Mouse (Mus musculus) gastrocnemius, adult 2 months (tissue): ENCODE results near the gene Olfr550. TPM values are rescaled to one million over a fixed set of nuclear protein-coding genes. Genes with fewer than 3 reads are reported as not detected.

Experiments
- DNase-seq: peaks from one replicate; pipeline ENCODE4 v3.0.0; 2022
- H3K27ac ChIP-seq: fragments of 200-600 bp; 2 replicates; pipeline ENCODE4 v1.8.1; 2022; ENCODE audit warnings: mild to moderate bottlenecking
- H3K4me3 ChIP-seq: fragments of 200-600 bp; 2 replicates; pipeline ENCODE4 v1.8.1; 2022; ENCODE audit warnings: mild to moderate bottlenecking, moderate library complexity
- CTCF ChIP-seq: fragments of 200-600 bp; IDR thresholded peaks from 2 replicates; pipeline ENCODE4 v1.8.1; 2022; ENCODE audit warnings: antibody characterized with exemption, mild to moderate bottlenecking, moderate library complexity
- intact Hi-C: fragments of 180-260 bp; cut with DNase I; formaldehyde crosslinking; loops from one replicate; pipeline ENCODE4 v1.15.1; 2025
- long read RNA-seq, 2 experiments: library from polyadenylated mRNA; stranded (forward); transcript quantifications; one replicate each; pipeline ENCODE4 v2.0.0; 2021
- total RNA-seq, 2 experiments: library from RNA; stranded (reverse); gene quantifications; 2 replicates each; pipeline ENCODE4 v1.2.3; 2021

Olfr550 gene
- total RNA-seq = under 1 TPM in 1 of 2 experiments, not detected in 1; 0.17 TPM
- long read RNA-seq, experiment 1 = 0 reads
- long read RNA-seq, experiment 2 = 0 reads

- Histone ChIP-seq H3K27ac (no peak within 1 kb of the TSS), H3K4me3 (no peak within 1 kb of the TSS)
- no peak for DNase-seq
- TF ChIP-seq CTCF = no peak
- intact Hi-C loops = no loop called here
Observed at GRCm38 (mm10) chr7:102571142-102571541, at the start of gene Olfr550. Gene Olfr550 (plus strand): TSS chr7:102571442.

GRCm38 (mm10) chr7:102529052-102529451, 42.2 kb upstream of the Olfr550 start:
- H3K27ac ChIP-seq = no peak overlapping the region
- DNase-seq = no peak
- intact Hi-C loops = no loop called here
- H3K4me3 ChIP-seq = no peak overlapping the region
- TF ChIP-seq CTCF = no peak

GRCm38 (mm10) chr7:102534449-102534848, 36.8 kb upstream of the Olfr550 start, which contains the start of gene Olfr547:
Gene Olfr547 (plus strand): TSS chr7:102534749.
- no peak within 1 kb of the TSS for H3K4me3 ChIP-seq
- TF ChIP-seq CTCF = no peak
- intact Hi-C loops = no loop called here
- H3K27ac ChIP-seq = no peak within 1 kb of the TSS
- DNase-seq = no peak

- no peak for TF ChIP-seq CTCF
- no peak within 1 kb of the TSS for H3K4me3 ChIP-seq
- DNase-seq = no peak
- H3K27ac ChIP-seq = no peak within 1 kb of the TSS
- intact Hi-C loops = no loop called here
Observed at GRCm38 (mm10) chr7:102540596-102540995, 30.6 kb upstream of the Olfr550 start, which contains the start of gene Olfr548-ps1. Gene Olfr548-ps1 (plus strand): TSS chr7:102540896.

GRCm38 (mm10) chr7:102541251-102541650, 30.0 kb upstream of the Olfr550 start:
- Histone ChIP-seq H3K4me3 (no peak overlapping the region), H3K27ac (no peak overlapping the region)

GRCm38 (mm10) chr7:102549570-102549969, 21.7 kb upstream of the Olfr550 start, which contains the start of gene Olfr549:
Gene Olfr549 (plus strand): TSS chr7:102549870.
- Histone ChIP-seq H3K4me3 (no peak within 1 kb of the TSS), H3K27ac (no peak within 1 kb of the TSS)
- no peak for DNase-seq
- intact Hi-C loops = no loop called here
- TF ChIP-seq CTCF = no peak

More at GRCm38 (mm10) chr7:102541251-102541650, 30.0 kb upstream of the Olfr550 start:
- intact Hi-C loops = no loop called here
- TF ChIP-seq CTCF = no peak
- no peak for DNase-seq

- Histone ChIP-seq H3K4me3 (no peak overlapping the region), H3K27ac (no peak overlapping the region)
- intact Hi-C loops = no loop called here
- no peak for TF ChIP-seq CTCF
- DNase-seq = no peak
Observed at GRCm38 (mm10) chr7:102553279-102553678, 18.0 kb upstream of the Olfr550 start.

- peak within 1 kb of the TSS; percentile 82 for H3K4me3 ChIP-seq
- no peak for TF ChIP-seq CTCF
- intact Hi-C loops = loop anchor here (5.0 kb wide), 1 partner anchor 53 kb away; no protein-coding TSS in a partner anchor
- DNase-seq = peak; percentile 91
- H3K27ac ChIP-seq = peak within 1 kb of the TSS; percentile 84
Observed at GRCm38 (mm10) chr7:102564999-102565997, 5.9 kb upstream of the Olfr550 start, which contains the start of gene Trim21. Gene Trim21 (minus strand): TSS chr7:102565486.

- TF ChIP-seq CTCF = no peak
- intact Hi-C loops = loop anchor here (5.0 kb wide), 1 partner anchor 54 kb away; no protein-coding TSS in a partner anchor
- no peak overlapping the region for H3K27ac ChIP-seq
Observed at GRCm38 (mm10) chr7:102566219-102566618, 5.0 kb upstream of the Olfr550 start.

GRCm38 (mm10) chr7:102573174-102573830, 2.1 kb downstream of the Olfr550 start:
- intact Hi-C loops = no loop called here

More at GRCm38 (mm10) chr7:102566219-102566618, 5.0 kb upstream of the Olfr550 start:
- H3K4me3 ChIP-seq = no peak overlapping the region
- no peak for DNase-seq

GRCm38 (mm10) chr7:102575998-102576397, 4.8 kb downstream of the Olfr550 start:
- Histone ChIP-seq H3K27ac (no peak overlapping the region), H3K4me3 (no peak overlapping the region)
- intact Hi-C loops = no loop called here
- no peak for TF ChIP-seq CTCF
- no peak for DNase-seq

More at GRCm38 (mm10) chr7:102573174-102573830, 2.1 kb downstream of the Olfr550 start:
- no peak overlapping the region for H3K27ac ChIP-seq
- DNase-seq = no peak
- H3K4me3 ChIP-seq = no peak overlapping the region
- TF ChIP-seq CTCF = no peak

GRCm38 (mm10) chr7:102591786-102592185, 20.5 kb downstream of the Olfr550 start, which contains the start of gene Olfr551:
Gene Olfr551 (minus strand): TSS chr7:102591886.
- no peak for TF ChIP-seq CTCF
- intact Hi-C loops = no loop called here
- Histone ChIP-seq H3K4me3 (no peak within 1 kb of the TSS), H3K27ac (no peak within 1 kb of the TSS)
- DNase-seq = no peak
